Mouse (Mus musculus): Measurements from ENCODE around the gene Lyl1. TPM values are rescaled to one million over a fixed set of nuclear protein-coding genes. Genes with fewer than 3 reads are reported as not detected.

Lyl1 gene
- polyA plus RNA-seq (2012; ENCODE audit: insufficient read depth, insufficient read length, missing spikeins) = 2.9 and 3.1 TPM in 2 replicates

GRCm38 (mm10) chr8:84700941-84701911, at the start of gene Lyl1:
Lyl1 (plus strand) TSS chr8:84701457.
- Histone ChIP-seq H3K27ac (replicated peaks; ENCODE audit: low read depth, low read length) (peak within 1 kb of the TSS; percentile 96), H3K4me3 (ENCODE audit: insufficient read depth, low read depth, low read length) (peak within 1 kb of the TSS; percentile 70), H3K4me1 (ENCODE audit: control insufficient read depth, insufficient read depth, insufficient read length, low read length) (peaks cover 20% of the 10 kb centered on the region)

- no peak overlapping the region for H3K27ac ChIP-seq (replicated peaks; ENCODE audit: low read depth, low read length)
- H3K4me1 ChIP-seq (ENCODE audit: control insufficient read depth, insufficient read depth, insufficient read length, low read length) = no peaks in the 10 kb centered on the region; the same call in 1 of the 2 replicates
- H3K4me3 ChIP-seq (ENCODE audit: insufficient read depth, low read depth, low read length) = no peak overlapping the region
These were observed 48.1 kb upstream of the Lyl1 start for GRCm38 (mm10) chr8:84653092-84653631.

- H3K27ac ChIP-seq (replicated peaks; ENCODE audit: low read depth, low read length) = no peak overlapping the region
- H3K4me3 ChIP-seq (ENCODE audit: insufficient read depth, low read depth, low read length) = no peak overlapping the region
- peaks cover 3% of the 10 kb centered on the region; the same call in 1 of the 2 replicates for H3K4me1 ChIP-seq (ENCODE audit: control insufficient read depth, insufficient read depth, insufficient read length, low read length)
These were observed 46.7 kb upstream of the Lyl1 start for GRCm38 (mm10) chr8:84654597-84654996.

GRCm38 (mm10) chr8:84655336-84656190, 45.7 kb upstream of the Lyl1 start:
- Histone ChIP-seq H3K27ac (replicated peaks; ENCODE audit: low read depth, low read length) (peak overlapping the region; percentile 88), H3K4me1 (ENCODE audit: control insufficient read depth, insufficient read depth, insufficient read length, low read length) (peaks cover 3% of the 10 kb centered on the region; the same call in 1 of the 2 replicates), H3K4me3 (ENCODE audit: insufficient read depth, low read depth, low read length) (peak overlapping the region; percentile 59)

- H3K4me3 ChIP-seq (ENCODE audit: insufficient read depth, low read depth, low read length) = peak overlapping the region; percentile 59
- H3K27ac ChIP-seq (replicated peaks; ENCODE audit: low read depth, low read length) = peak overlapping the region; percentile 88
- H3K4me1 ChIP-seq (ENCODE audit: control insufficient read depth, insufficient read depth, insufficient read length, low read length) = peaks cover 3% of the 10 kb centered on the region; the same call in 1 of the 2 replicates
These were observed 45.1 kb upstream of the Lyl1 start for GRCm38 (mm10) chr8:84656191-84656525.

- H3K4me1 ChIP-seq (ENCODE audit: control insufficient read depth, insufficient read depth, insufficient read length, low read length) = peaks cover 3% of the 10 kb centered on the region; the same call in 1 of the 2 replicates
- peak overlapping the region; percentile 59 for H3K4me3 ChIP-seq (ENCODE audit: insufficient read depth, low read depth, low read length)
- peak overlapping the region; percentile 88 for H3K27ac ChIP-seq (replicated peaks; ENCODE audit: low read depth, low read length)
These were observed 44.6 kb upstream of the Lyl1 start for GRCm38 (mm10) chr8:84656641-84657126.

- Histone ChIP-seq H3K4me1 (ENCODE audit: control insufficient read depth, insufficient read depth, insufficient read length, low read length) (peaks cover 3% of the 10 kb centered on the region; the same call in 1 of the 2 replicates), H3K4me3 (ENCODE audit: insufficient read depth, low read depth, low read length) (no peak overlapping the region), H3K27ac (replicated peaks; ENCODE audit: low read depth, low read length) (peak overlapping the region; percentile 37)
These were observed 44.1 kb upstream of the Lyl1 start for GRCm38 (mm10) chr8:84657203-84657602.

- H3K27ac ChIP-seq (replicated peaks; ENCODE audit: low read depth, low read length) = peak overlapping the region; percentile 37
- H3K4me1 ChIP-seq (ENCODE audit: control insufficient read depth, insufficient read depth, insufficient read length, low read length) = peaks cover 3% of the 10 kb centered on the region; the same call in 1 of the 2 replicates
These were observed 43.6 kb upstream of the Lyl1 start for GRCm38 (mm10) chr8:84657680-84658079.

GRCm38 (mm10) chr8:84658951-84659350, 42.3 kb upstream of the Lyl1 start:
- Histone ChIP-seq H3K4me3 (ENCODE audit: insufficient read depth, low read depth, low read length) (no peak overlapping the region), H3K4me1 (ENCODE audit: control insufficient read depth, insufficient read depth, insufficient read length, low read length) (peaks cover 3% of the 10 kb centered on the region; the same call in 1 of the 2 replicates), H3K27ac (replicated peaks; ENCODE audit: low read depth, low read length) (peak overlapping the region; percentile 98)

More at GRCm38 (mm10) chr8:84657680-84658079, 43.6 kb upstream of the Lyl1 start:
- H3K4me3 ChIP-seq (ENCODE audit: insufficient read depth, low read depth, low read length) = no peak overlapping the region

GRCm38 (mm10) chr8:84659936-84660818, 41.1 kb upstream of the Lyl1 start:
- H3K4me3 ChIP-seq (ENCODE audit: insufficient read depth, low read depth, low read length) = peak overlapping the region; percentile 74
- H3K27ac ChIP-seq (replicated peaks; ENCODE audit: low read depth, low read length) = peak overlapping the region; percentile 98
- peaks cover 3% of the 10 kb centered on the region; the same call in 1 of the 2 replicates for H3K4me1 ChIP-seq (ENCODE audit: control insufficient read depth, insufficient read depth, insufficient read length, low read length)

GRCm38 (mm10) chr8:84660819-84661457, 40.3 kb upstream of the Lyl1 start:
- Histone ChIP-seq H3K4me1 (ENCODE audit: control insufficient read depth, insufficient read depth, insufficient read length, low read length) (peaks cover 3% of the 10 kb centered on the region), H3K27ac (replicated peaks; ENCODE audit: low read depth, low read length) (peak overlapping the region; percentile 98), H3K4me3 (ENCODE audit: insufficient read depth, low read depth, low read length) (peak overlapping the region; percentile 74)

- H3K4me3 ChIP-seq (ENCODE audit: insufficient read depth, low read depth, low read length) = peak overlapping the region; percentile 74
- H3K4me1 ChIP-seq (ENCODE audit: control insufficient read depth, insufficient read depth, insufficient read length, low read length) = peaks cover 3% of the 10 kb centered on the region; the same call in 1 of the 2 replicates
- peak overlapping the region; percentile 98 for H3K27ac ChIP-seq (replicated peaks; ENCODE audit: low read depth, low read length)
These were observed 39.8 kb upstream of the Lyl1 start for GRCm38 (mm10) chr8:84661458-84661871.

- Histone ChIP-seq H3K4me3 (ENCODE audit: insufficient read depth, low read depth, low read length) (peak overlapping the region; percentile 74), H3K4me1 (ENCODE audit: control insufficient read depth, insufficient read depth, insufficient read length, low read length) (peaks cover 3% of the 10 kb centered on the region; the same call in 1 of the 2 replicates), H3K27ac (replicated peaks; ENCODE audit: low read depth, low read length) (peak overlapping the region; percentile 98)
These were observed 39.2 kb upstream of the Lyl1 start for GRCm38 (mm10) chr8:84661961-84662571.

Measured in brown adipose tissue, adult 24 weeks (tissue).